Mouse (Mus musculus): ENCODE results near the gene Lrrc74a. TPM values are rescaled to one million over a fixed set of nuclear protein-coding genes. Genes with fewer than 3 reads are reported as not detected.

Lrrc74a gene
- polyA plus RNA-seq, 1 experiment = not detected

GRCm38 (mm10) chr12:86767868-86768631 is 33.9 kb downstream of the Lrrc74a start:
- TF ChIP-seq EP300 (IDR thresholded peaks at IDR 0.05; ENCODE audit: insufficient read depth, low read depth, low read length) (no peak), POLR2A (IDR thresholded peaks at IDR 0.05; ENCODE audit: insufficient read depth, low read length) (no peak), CTCF (IDR thresholded peaks at IDR 0.05; ENCODE audit: low read depth, low read length) (peak; percentile 49)
- no peaks in the 10 kb centered on the region for H3K27me3 ChIP-seq (ENCODE audit: control insufficient read depth, insufficient read depth, low read length, poor library complexity, severe bottlenecking)
- H3K27ac ChIP-seq (ENCODE audit: insufficient read depth, low read length) = peak overlapping the region; percentile 18
- peaks cover 9% of the 10 kb centered on the region for H3K4me1 ChIP-seq (ENCODE audit: control insufficient read depth, insufficient read depth, low read length)
- H3K9me3 ChIP-seq (replicated peaks; ENCODE audit: control insufficient read depth, insufficient read depth, low read length, poor library complexity, severe bottlenecking) = no peaks in the 10 kb centered on the region
- H3K4me3 ChIP-seq (ENCODE audit: low read depth, low read length) = no peak overlapping the region
- peak overlapping the region; percentile 42 for H3K9ac ChIP-seq (ENCODE audit: low read depth, poor library complexity, severe bottlenecking)
- no peaks in the 10 kb centered on the region for H3K36me3 ChIP-seq (ENCODE audit: control insufficient read depth, insufficient read depth, low read length, poor library complexity, severe bottlenecking)

GRCm38 (mm10) chr12:86768986-86769580 is 34.9 kb downstream of the Lrrc74a start:
- Histone ChIP-seq H3K9ac (ENCODE audit: low read depth, poor library complexity, severe bottlenecking) (no peak overlapping the region), H3K27me3 (ENCODE audit: control insufficient read depth, insufficient read depth, low read length, poor library complexity, severe bottlenecking) (no peaks in the 10 kb centered on the region), H3K4me3 (ENCODE audit: low read depth, low read length) (no peak overlapping the region), H3K9me3 (replicated peaks; ENCODE audit: control insufficient read depth, insufficient read depth, low read length, poor library complexity, severe bottlenecking) (no peaks in the 10 kb centered on the region), H3K36me3 (ENCODE audit: control insufficient read depth, insufficient read depth, low read length, poor library complexity, severe bottlenecking) (no peaks in the 10 kb centered on the region), H3K4me1 (ENCODE audit: control insufficient read depth, insufficient read depth, low read length) (peaks cover 9% of the 10 kb centered on the region), H3K27ac (ENCODE audit: insufficient read depth, low read length) (no peak overlapping the region)
- TF ChIP-seq EP300 (IDR thresholded peaks at IDR 0.05; ENCODE audit: insufficient read depth, low read depth, low read length) (0 out of 2 replicates have a peak, but pooled peaks have one; percentile 40), POLR2A (IDR thresholded peaks at IDR 0.05; ENCODE audit: insufficient read depth, low read length) (no peak), CTCF (IDR thresholded peaks at IDR 0.05; ENCODE audit: low read depth, low read length) (peak; percentile 88)

- no peak overlapping the region for H3K4me3 ChIP-seq (ENCODE audit: low read depth, low read length)
- TF ChIP-seq POLR2A (IDR thresholded peaks at IDR 0.05; ENCODE audit: insufficient read depth, low read length) = no peak
- TF ChIP-seq CTCF (IDR thresholded peaks at IDR 0.05; ENCODE audit: low read depth, low read length) = no peak
- no peak for TF ChIP-seq EP300 (IDR thresholded peaks at IDR 0.05; ENCODE audit: insufficient read depth, low read depth, low read length)
- H3K9me3 ChIP-seq (replicated peaks; ENCODE audit: control insufficient read depth, insufficient read depth, low read length, poor library complexity, severe bottlenecking) = no peaks in the 10 kb centered on the region
- peaks cover 9% of the 10 kb centered on the region for H3K4me1 ChIP-seq (ENCODE audit: control insufficient read depth, insufficient read depth, low read length)
- H3K27ac ChIP-seq (ENCODE audit: insufficient read depth, low read length) = no peak overlapping the region
- H3K9ac ChIP-seq (ENCODE audit: low read depth, poor library complexity, severe bottlenecking) = no peak overlapping the region
- no peaks in the 10 kb centered on the region for H3K36me3 ChIP-seq (ENCODE audit: control insufficient read depth, insufficient read depth, low read length, poor library complexity, severe bottlenecking)
- H3K27me3 ChIP-seq (ENCODE audit: control insufficient read depth, insufficient read depth, low read length, poor library complexity, severe bottlenecking) = no peaks in the 10 kb centered on the region
Measured at GRCm38 (mm10) chr12:86769819-86770218, 35.6 kb downstream of the Lrrc74a start.

DNA sequence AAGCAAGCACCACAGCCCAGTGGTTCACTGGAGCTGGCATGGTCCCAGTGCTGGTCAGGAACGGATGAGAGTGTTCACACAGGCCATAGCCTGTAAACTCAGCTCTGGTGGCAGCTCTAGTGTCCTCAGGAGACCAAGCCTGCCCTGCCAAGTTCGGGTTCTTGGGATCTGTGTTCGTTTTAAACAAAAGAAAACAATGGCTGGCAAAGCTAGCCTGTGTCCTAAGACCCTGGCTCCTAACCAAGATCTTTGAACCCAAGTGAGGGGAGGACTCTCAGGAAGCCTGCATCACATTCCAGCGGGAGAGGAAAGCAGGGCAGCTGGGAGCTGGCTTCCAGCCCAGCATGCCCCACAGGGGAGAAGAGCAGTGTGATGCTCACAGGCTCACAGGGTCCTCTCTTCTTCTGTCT is 36.1 kb downstream of the Lrrc74a start:
- no peaks in the 10 kb centered on the region for H3K9me3 ChIP-seq (replicated peaks; ENCODE audit: control insufficient read depth, insufficient read depth, low read length, poor library complexity, severe bottlenecking)
- H3K4me3 ChIP-seq (ENCODE audit: low read depth, low read length) = no peak overlapping the region
- H3K9ac ChIP-seq (ENCODE audit: low read depth, poor library complexity, severe bottlenecking) = no peak overlapping the region
- H3K27ac ChIP-seq (ENCODE audit: insufficient read depth, low read length) = no peak overlapping the region
- peaks cover 11% of the 10 kb centered on the region for H3K4me1 ChIP-seq (ENCODE audit: control insufficient read depth, insufficient read depth, low read length)
- H3K27me3 ChIP-seq (ENCODE audit: control insufficient read depth, insufficient read depth, low read length, poor library complexity, severe bottlenecking) = no peaks in the 10 kb centered on the region
- TF ChIP-seq EP300 (IDR thresholded peaks at IDR 0.05; ENCODE audit: insufficient read depth, low read depth, low read length) (no peak), CTCF (IDR thresholded peaks at IDR 0.05; ENCODE audit: low read depth, low read length) (no peak), POLR2A (IDR thresholded peaks at IDR 0.05; ENCODE audit: insufficient read depth, low read length) (no peak)
- H3K36me3 ChIP-seq (ENCODE audit: control insufficient read depth, insufficient read depth, low read length, poor library complexity, severe bottlenecking) = no peaks in the 10 kb centered on the region

DNA sequence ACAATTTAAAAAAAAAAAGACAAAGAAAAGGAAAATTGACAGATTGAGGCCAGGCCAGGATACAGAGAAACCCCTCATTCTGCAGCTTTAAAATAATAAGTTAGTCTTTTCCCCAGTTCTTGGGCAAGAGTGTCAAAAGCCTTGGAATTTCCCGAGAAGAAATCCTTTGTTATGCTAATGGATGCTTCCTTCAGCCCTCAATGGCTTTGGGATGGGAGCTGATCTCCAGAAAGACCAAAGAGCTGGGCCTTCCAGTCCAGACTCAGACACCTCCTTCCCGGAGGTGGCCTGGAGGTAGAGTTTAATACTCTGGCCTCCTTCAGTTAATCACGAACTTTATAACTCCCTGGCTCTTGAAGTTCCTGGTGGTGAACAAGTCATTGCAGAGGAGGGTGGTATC is 36.8 kb downstream of the Lrrc74a start:
- no peak overlapping the region for H3K4me3 ChIP-seq (ENCODE audit: low read depth, low read length)
- peaks cover 14% of the 10 kb centered on the region for H3K4me1 ChIP-seq (ENCODE audit: control insufficient read depth, insufficient read depth, low read length)
- no peaks in the 10 kb centered on the region for H3K9me3 ChIP-seq (replicated peaks; ENCODE audit: control insufficient read depth, insufficient read depth, low read length, poor library complexity, severe bottlenecking)
- no peaks in the 10 kb centered on the region for H3K27me3 ChIP-seq (ENCODE audit: control insufficient read depth, insufficient read depth, low read length, poor library complexity, severe bottlenecking)
- no peaks in the 10 kb centered on the region for H3K36me3 ChIP-seq (ENCODE audit: control insufficient read depth, insufficient read depth, low read length, poor library complexity, severe bottlenecking)
- no peak overlapping the region for H3K9ac ChIP-seq (ENCODE audit: low read depth, poor library complexity, severe bottlenecking)
- TF ChIP-seq EP300 (IDR thresholded peaks at IDR 0.05; ENCODE audit: insufficient read depth, low read depth, low read length) (0 out of 2 replicates have a peak, but pooled peaks have one; percentile 12), POLR2A (IDR thresholded peaks at IDR 0.05; ENCODE audit: insufficient read depth, low read length) (no peak)
- peak overlapping the region; percentile 76 for H3K27ac ChIP-seq (ENCODE audit: insufficient read depth, low read length)
